Mouse (Mus musculus) right cerebral cortex, postnatal 10 days (tissue): ENCODE measurements at regions not wholly inside any gene's neighbourhood (a gene's known extent, or its start where the extent isn't known, plus 50 kb on each side); places are given as distances from the start of the nearest gene placed in this dataset.

Experiments used
- DNase-seq, 2 experiments: peaks; one replicate each; pipeline ENCODE4 v3.0.0; 2021; ENCODE audit warnings: low spot score in 2 of 2

DNA sequence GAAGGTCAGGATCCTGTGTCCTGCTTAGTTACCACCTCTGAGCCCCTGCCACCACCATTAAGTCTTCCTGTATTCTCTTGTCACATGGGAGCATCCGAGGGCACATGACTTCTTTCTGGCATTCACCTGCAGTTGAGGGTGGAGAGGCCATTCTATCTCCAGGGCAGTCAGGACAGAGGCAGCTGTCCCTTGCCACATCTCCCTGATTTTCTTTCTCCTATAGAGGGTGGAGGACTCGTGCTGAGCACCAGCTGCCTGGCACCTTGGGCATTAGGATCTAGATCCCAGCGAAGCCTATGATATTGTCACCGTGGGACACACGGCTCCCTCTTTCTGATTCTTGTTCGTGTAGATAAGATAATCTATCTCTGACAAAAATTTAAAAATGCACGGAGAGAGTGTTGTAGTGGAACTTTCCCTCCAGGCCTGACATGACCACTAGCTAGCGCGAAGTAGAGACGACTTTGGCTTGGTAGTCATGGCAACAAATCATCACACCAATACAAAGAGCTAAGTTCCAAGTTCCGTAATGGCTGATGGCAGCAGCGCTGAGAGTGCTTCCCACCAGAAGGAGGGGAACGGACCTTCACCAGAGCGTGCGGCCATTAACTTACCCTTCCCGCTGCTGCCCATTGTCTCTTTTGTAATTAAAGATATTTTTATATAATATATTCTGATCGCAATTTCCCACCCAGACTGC, 137.7 kb downstream of the Ipmk start:
- DNase-seq: peak; percentile 46 to 63

DNA sequence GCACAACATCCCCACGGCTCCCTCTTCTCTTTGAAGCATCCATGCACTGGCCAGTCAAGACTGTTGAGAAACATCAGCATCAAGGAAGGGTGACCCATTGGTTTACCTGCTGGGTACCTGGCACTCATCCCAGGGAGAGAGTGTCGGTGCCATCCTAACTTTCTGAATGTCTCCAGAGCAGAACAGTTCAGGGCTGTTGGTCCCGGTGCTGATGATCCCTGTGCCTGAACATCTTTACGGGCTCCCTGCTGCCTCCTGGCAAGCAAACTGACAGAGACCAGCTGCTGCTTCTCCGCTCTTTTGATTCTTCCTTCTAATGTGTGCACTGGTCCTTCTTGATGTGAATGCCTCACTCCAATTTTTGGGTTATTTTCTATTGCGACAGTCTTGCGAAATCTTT, 142.2 kb downstream of the Ipmk start:
- no peak for DNase-seq

DNA sequence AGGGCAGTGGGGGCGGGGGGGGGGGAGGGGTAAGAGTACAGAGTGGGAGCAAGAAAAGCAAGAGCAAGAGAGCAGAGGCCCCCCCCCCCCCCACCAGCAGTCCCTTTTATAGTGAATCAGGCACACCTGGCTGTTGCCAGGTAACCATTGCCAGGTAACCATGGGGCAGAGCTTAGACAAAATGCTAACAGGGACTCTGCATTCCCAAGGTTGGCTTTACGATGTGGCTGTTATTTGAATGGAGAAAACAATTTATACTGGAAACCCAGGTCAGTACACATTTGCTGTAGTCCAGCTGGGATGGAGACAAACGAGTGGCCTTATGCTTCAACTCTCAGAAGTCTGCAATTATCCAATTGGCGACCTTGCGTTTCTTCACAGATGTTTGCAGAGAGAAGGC, 154.5 kb downstream of the Ipmk start:
- DNase-seq: no peak

DNA sequence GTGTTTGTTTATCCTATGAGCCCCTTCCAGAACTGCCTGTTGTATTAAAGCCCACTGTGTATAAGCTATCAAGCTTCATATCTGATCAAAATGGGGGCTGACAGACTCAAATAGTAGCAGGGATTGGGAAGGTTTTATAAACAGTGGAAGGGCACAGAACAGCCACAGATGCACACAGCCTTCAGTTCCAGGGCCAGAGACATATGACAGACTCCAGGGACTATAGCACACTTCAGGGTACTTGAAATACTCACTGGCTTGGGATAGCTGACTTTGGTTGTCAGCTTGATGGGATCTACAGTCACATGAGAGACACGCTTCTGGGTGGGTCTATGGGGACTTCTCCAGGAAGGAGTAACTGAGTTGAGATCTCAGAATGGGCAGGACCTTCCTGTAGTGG, 156.7 kb downstream of the Ipmk start:
- no peak for DNase-seq

DNA sequence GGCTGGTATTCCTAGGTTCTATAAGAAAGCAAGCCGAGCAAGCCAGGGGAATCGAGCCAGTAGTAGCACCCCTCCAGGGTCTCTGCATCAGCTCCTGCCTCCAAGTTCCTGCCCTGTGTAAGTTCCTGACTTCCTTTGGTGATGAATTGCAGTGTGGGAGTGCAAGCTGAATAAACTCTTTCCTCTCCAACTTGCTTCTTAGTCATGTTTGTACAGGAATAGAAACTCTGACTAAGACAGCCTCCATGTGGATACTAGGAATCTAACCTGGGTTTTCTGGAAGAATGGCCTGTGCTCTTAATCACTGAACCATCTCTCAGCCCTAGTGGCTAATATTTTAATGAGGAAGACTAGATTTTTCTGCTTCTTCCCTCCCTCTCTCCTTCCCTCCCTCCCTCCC, 177.7 kb downstream of the Ipmk start:
- no peak for DNase-seq

DNA sequence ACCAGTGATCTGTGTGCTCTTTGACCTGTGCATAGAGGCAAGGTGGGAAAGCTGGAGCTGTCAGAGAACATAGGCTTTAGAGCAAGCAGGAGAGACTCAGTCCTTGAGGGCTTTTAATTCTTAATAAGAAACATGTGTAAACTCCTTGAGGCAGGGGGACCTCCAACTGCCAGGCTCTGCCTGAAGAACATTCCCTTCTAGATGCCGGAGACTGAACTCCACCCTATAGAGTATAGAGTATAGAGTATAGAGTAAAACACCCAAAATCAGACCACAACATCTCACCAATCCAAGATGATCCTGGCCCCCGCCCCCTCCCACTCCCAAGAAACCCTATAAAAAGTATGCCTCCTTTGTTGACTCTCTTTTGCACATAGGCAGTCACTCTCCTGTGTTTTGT, 186.2 kb downstream of the Ipmk start:
- DNase-seq: no peak

DNA sequence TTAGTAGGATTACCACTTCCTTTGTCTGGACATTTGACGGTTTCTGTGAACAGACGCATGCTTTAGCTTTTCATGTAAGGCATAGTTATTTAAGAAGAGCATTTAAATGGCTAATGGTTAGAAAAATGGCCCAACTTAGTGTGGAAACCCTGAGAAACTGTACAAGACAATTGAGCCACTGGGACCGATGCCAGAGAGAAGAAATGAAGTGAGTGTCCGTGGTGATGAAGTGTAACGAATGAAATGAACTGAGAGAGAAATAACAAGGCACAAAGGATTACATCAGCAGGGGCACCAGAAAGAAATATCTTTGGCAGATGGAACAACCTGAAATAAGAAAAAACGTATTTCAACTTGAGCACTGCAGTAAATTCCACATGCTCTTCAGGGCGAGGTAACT, 197.9 kb downstream of the Ipmk start:
- DNase-seq: no peak

DNA sequence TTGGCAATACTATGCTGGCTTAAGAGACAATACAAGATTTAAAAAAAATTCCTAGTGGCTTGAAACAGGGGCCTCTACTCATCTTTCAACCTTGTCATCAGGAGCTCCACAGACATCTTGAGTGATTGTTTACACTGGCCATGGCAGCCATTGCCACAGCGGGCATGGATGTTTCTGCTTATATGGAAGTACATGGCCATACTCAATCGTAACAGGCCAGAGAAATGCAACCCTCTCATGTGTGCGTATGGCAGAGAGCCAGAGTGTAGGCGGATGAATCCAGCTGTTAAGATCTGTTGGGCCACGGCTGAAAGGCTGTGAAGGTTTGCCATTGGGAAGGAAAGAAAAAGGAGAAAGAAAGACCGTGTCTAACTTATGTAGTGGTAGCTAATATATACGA, 198.9 kb downstream of the Ipmk start:
- no peak for DNase-seq

DNA sequence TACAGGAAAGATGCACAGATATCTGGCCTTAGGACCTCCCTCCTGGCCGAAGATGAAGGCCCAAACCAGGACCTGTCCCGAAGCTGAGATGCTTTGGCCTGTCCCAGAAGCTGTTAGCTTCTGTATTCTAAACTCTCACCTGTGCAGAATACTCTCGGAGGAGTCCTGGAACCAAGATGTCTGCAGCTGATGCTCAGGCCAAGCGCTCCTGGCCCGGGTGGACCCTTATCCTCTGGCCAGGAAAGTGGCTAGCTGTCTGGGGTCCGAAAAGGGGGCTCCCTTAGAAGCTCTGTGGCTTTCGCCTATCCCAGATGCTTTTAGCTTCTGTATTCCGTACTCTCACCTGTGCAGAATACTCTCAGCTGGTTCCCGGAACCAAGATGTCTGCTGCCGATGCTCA, 236.2 kb downstream of the Ipmk start:
- DNase-seq: no peak

DNA sequence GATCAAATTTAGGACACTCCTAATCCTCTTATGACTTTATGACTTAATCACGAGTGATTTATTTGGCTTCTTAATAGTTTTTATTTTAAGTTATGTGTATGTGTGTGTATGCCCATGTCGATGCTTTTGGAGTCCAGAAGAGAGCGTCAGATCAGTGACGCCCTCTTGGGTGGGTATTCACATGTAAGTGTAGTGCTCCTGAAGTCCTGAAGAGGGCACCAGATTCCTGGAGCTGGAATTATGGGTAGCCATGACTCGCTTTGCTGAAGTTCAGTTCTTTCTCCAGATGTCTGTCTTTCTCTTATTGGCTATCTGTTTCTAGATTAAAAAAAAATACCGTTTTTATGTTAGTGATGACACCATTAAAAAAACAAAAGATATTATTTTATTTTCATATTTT, 251.0 kb downstream of the Ipmk start:
- DNase-seq: no peak

DNA sequence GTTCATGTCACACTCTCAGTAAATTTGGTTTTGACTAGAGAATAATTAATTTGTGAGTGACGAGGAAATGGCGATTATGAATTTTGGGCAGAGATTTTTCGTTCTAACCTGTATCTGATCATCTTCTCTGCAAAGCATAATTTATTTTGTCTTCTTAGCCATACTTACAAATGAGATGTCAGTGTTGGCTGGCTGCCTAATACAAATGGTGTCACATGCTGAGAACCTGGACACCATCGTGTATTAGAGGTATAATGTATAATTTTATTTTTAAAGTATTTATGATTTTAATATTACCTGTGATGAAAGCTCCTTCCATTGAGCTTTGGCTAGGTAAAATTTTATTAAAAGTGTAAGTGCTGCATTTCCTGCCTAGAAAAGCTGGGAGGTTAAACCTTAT, 266.2 kb downstream of the Ipmk start:
- no peak for DNase-seq

DNA sequence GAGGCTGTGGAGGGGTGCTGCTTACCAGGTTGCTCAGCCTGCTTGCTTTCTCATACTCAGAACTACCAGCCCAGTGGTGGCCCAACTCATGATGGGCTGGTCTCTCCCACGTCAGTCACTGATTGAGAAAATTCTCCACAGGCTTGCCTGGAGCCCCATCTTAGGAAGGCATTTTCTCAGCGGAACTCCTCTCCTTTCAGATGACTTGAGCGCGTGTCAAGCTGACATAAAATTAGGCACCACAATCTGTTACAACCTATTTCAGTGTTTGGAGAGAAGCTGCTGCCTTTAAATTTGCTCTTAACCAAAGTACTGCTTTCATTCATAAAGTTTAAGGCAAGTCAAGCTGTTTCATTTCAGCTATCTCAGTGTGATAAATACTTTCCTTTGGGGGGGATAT, 269.6 kb downstream of the Ipmk start:
- DNase-seq: peak; percentile 60 to 69

DNA sequence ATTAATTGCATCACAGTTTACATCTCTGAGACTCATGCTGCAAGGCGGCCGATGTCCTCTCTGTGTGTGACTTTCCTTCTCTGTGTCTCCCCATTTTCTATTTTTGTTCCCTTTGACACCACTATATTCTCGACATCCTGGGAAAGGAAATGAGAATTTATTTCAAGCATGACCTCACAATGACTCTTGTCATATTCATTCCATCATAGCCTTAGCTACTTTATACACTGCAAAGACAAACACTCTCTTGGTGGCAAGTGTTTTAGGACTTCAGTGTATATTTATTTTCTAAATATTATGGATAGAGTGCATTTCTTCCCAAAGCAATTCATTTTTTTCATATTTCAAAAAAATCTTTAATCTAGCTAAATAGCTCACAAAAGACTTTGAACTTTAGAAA, 298.5 kb downstream of the Ipmk start:
- no peak for DNase-seq

DNA sequence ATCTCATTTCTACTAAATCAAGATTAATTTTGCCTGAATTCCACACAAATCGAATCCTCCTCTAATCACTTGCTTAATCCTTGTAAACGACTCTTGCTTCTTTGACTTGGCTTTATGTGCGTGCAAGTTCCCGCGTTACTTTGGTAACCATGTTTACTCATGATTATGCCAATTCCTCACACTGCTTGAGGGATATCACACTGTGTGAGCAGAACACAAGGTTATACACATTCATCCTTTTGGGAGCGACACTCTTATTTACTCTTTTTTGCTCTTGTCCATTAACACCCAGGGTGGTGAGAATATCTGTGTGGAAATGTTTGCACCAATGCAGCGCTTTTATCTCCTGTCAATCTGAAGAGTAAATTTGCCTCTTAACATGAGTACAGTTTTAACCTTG, 310.0 kb downstream of the Ipmk start:
- DNase-seq: no peak

DNA sequence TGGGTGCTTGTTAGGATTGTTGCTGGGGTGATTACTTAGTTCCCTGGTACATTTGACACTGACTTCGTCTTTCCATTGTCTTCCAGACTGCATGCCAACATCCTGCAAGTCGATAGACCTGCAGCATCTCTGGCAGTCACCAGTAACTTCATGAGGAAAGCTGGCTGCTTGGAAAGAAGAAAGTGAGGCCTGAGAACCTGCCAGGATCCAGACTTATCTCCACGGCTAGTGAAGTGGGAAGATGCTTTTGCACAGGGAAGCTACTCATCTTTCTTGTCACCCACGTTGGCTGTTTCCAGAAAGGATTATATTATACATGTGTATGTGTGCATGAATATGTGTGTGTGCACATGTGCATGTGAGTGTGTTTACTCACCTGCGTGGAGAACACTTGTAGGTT, 316.0 kb downstream of the Ipmk start:
- peak; percentile 27 to 29 for DNase-seq

DNA sequence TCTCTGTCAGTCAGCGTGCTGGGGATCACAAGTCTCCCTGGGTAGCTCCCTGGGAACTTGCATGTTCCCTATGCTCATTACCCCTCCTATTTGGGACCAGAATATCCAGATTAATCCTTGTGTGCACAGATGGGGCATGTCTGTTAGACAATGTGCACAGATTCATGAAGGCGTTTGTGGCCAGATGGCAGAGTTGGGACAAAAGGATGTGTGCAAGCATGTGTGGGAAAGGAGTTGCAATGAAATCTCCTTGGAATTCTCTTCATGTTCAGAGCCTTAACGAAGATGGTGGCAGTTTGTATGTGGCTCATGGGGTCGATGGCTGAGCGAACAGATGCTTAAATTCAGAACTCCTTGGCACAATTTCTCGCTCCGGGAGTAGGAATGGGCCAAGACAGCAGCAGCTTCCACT, 319.6 kb downstream of the Ipmk start:
- peak; percentile 73 to 80 for DNase-seq

DNA sequence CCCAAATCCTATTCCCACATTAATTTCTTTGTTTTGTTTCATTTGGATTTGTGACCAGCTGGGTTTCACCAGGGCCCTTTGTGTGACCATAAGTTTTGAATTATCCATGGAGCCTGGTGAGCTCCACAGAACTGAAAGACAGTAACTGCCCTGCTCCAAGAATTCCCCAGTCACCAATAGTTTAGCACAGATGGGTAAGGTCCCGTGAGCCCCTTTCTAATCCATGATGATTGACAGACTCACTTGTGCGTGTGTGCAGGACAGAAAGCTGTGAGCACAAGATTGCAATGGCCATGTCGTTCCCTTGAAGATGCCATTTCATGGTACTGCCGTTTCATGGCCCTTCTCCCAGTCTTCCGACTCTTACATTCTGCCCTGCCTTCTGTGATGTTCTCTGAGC, 331.7 kb downstream of the Ipmk start:
- no peak for DNase-seq

DNA sequence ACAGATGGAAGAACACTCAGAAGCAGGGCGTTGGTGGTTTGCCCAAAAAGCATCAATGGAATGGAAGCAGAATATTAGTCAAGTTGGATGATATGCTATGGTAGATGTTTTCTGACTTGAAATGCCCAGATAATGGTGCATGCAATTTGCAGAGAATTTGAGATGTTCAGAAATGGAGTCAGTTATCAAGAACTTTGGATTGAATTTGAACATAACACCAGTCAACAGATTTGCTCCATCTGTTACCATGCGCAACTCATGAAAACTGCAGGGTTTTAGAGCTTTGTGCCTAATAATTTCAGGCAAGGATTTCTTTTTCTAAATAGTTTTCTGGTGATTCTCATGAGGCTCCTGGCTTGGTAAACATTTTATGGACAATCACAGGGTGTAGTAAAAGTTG, 365.9 kb downstream of the Ipmk start:
- DNase-seq: peak in 1 of 2 experiments; percentile 25

DNA sequence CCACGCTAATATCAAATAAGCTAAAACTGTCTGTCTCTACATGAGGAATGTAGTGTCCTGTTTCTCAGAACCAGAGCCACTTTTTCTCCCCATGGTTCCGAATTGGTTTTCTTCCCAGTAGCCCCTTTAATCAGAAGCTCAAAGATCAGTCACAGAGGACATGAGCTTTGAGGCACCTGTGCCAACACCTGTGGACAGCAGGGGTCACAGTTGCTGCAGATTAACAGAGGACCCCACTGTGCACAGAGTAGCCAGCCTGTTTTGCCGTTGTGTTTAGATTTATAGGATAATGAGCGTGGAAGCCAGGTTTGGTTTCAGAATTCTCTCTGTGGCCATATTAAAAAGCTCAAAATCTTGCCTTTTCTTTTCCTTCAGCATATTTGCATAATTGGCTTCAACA, 380.2 kb downstream of the Ipmk start:
- no peak for DNase-seq

DNA sequence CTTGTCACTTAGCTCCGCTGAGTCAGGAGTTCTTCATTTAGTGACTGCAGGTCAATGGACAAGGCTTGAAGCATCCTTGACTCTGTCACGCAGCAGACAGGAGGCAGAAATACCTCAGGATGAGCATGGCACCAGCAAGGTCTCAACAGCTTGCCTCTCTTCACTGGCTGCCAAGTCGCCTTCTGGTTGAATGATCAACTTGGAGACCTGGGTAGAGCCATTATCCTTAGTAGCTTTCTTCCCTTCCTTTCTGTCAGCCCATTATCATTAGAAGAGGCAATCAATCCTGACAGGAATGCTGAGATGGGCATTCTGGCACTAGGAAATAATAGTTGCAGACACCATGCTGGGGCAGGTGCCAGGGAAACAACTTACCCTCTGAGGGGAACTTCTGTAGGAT, 386.3 kb downstream of the Ipmk start:
- no peak for DNase-seq

DNA sequence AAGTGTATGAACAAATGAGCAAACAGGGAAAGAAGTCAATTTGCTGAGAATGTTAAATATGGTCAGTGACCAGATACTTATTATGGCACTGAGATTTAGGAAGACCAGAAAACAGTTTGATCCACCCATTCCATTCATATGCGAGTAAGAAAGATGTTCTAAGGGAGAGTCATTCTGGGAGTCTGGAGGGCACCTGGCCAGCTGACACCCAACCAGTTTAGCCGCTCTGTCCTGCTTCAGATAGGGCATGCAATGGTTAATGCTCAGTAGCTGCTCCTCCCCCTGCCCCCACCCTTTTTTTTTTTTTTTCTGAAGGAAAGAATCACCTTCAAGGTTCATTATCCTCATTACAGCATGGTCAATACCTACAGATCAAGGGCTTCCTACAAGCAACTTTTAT, 386.9 kb downstream of the Ipmk start:
- DNase-seq: no peak

DNA sequence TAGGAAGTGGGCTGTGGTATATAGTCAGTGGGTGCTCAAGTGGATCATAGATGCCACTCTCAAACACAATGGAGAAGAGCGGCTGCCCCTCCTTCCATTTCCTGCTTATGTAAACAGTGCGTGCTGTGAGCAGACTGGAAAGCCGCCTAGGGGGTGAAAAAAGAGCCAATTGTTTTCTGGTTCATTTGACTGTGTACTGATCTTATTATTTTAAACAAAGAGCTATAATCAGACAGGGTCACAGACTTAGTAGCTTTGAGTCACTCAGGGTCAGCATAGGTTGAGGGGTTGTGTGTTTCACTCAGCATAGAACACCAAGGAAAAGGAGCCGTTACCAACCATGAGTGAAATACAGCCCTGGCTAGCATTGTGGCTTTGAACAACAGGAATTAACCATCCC, 390.7 kb downstream of the Ipmk start:
- no peak for DNase-seq

DNA sequence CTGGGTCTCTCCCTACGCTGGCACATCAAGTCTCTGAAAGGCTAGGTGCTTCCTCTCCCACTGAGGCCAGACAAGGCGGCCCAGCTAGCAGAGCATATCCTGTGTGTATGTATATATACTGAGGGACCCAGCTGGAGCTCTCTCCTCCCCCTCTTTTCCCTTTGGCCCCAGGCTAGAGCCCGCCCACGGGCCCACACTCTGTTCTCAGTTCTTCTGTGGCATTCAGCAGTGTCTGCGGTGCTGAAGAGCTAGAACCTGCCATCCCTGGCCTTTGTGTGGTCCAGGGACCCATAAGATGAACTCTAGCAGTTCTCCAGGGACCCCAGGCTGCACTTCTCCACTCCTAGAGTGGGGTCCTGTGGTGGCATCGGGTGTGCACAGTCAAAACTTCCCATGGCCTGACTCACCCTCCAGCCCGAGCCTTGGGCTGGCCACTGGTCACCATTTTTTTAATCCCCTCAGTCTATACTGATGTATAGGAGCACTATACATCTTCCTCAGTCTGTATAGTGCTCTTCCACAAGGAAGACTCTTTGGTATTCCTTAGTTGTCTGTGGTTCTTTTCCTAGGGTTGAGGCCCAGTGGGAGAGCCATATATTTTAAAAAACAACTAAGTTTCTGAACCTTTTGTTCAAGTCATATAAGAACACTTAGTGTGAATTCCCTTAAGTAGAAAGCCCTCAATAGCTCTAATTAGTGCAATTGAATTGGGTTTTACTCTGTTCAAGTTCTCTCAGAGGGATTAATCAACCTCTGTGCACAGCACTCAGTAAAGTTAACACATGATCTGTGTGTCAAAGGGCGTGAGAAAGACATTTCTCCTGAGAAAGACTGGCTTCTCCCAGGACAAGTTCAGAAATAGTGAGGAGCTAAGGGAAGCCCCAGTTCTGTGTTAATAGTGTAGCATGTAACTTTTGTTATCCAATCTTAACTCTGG, 401.3 kb downstream of the Ipmk start:
- DNase-seq: no peak
